Mouse (Mus musculus) MEL (cell line): ENCODE measurements around the gene Jup. TPM values are rescaled to one million over a fixed set of nuclear protein-coding genes. Genes with fewer than 3 reads are reported as not detected.

Experiments used
- DNase-seq: peaks from one replicate; pipeline ENCODE4 v3.0.0; 2011; ENCODE audit warnings: low read depth, low spot score
- H3K27ac ChIP-seq: 2 replicates; pipeline ENCODE4 v1.5.1; 2012; ENCODE audit warnings: low read depth, mild to moderate bottlenecking, control low read depth, low read length, moderate library complexity; ENCODE audit not compliant: control insufficient read depth
- H3K27me3 ChIP-seq, 2 experiments: fragments of 150-350 bp in 1 of 2; sonication (generic) in 1 of 2; 2 replicates each; pipeline ENCODE4 v1.6.1; 2012; ENCODE audit warnings: low read length in 2 of 2, mild to moderate bottlenecking in 2 of 2, improper control_type of control experiment in 1 of 2, moderate library complexity in 1 of 2; ENCODE audit not compliant: insufficient read depth in 2 of 2, control insufficient read depth in 1 of 2
- H3K36me3 ChIP-seq, 2 experiments: 2 replicates each; pipeline ENCODE4 v1.6.1; 2012 to 2014; ENCODE audit warnings: low read length in 2 of 2, improper control_type of control experiment in 1 of 2, inconsistent platforms in 1 of 2, mild to moderate bottlenecking in 1 of 2; ENCODE audit not compliant: insufficient read depth in 2 of 2, control insufficient read depth in 1 of 2
- H3K4me1 ChIP-seq, 2 experiments: fragments of 150-350 bp in 1 of 2; sonication (generic) in 1 of 2; 2 replicates each; pipeline ENCODE4 v1.6.1; 2012; ENCODE audit warnings: low read length in 2 of 2, improper control_type of control experiment in 1 of 2, mild to moderate bottlenecking in 1 of 2; ENCODE audit not compliant: insufficient read depth in 2 of 2, control insufficient read depth in 1 of 2
- H3K4me3 ChIP-seq, 2 experiments: fragments of 150-350 bp in 1 of 2; sonication (generic) in 1 of 2; 2 replicates each; pipeline ENCODE4 v1.5.1; 2012; ENCODE audit warnings: low read depth in 2 of 2, low read length in 2 of 2, mild to moderate bottlenecking in 2 of 2, moderate library complexity in 2 of 2, control low read depth in 1 of 2, improper control_type of control experiment in 1 of 2; ENCODE audit not compliant: control insufficient read depth in 1 of 2, insufficient read depth in 1 of 2
- H3K79me2 ChIP-seq: 2 replicates; pipeline ENCODE4 v1.6.1; 2012; ENCODE audit warnings: mild to moderate bottlenecking, low read length, moderate library complexity; ENCODE audit not compliant: control insufficient read depth, poor library complexity, insufficient read depth
- H3K9ac ChIP-seq: 2 replicates; pipeline ENCODE4 v1.6.1; 2012; ENCODE audit warnings: low read depth, mild to moderate bottlenecking, control low read depth, low read length, moderate library complexity; ENCODE audit not compliant: control insufficient read depth, poor library complexity, severe bottlenecking
- H3K9me3 ChIP-seq: fragments of 150-350 bp; sonication (generic); replicated peaks from 2 replicates; pipeline ENCODE4 v1.6.1; 2012; ENCODE audit warnings: mild to moderate bottlenecking, low read length, improper control_type of control experiment, moderate library complexity; ENCODE audit not compliant: insufficient read depth
- CTCF ChIP-seq, 3 experiments: IDR thresholded peaks in 2 of 3; conservative IDR thresholded peaks in 1 of 3; 2 replicates each; pipeline ENCODE4 v1.5.1; 2011 to 2012; ENCODE audit warnings: low read length in 3 of 3, low read depth in 2 of 3, mild to moderate bottlenecking in 2 of 3, improper control_type of control experiment in 1 of 3, inconsistent platforms in 1 of 3, mixed read lengths in 1 of 3, moderate library complexity in 1 of 3; ENCODE audit not compliant: control insufficient read depth in 1 of 3, insufficient read depth in 1 of 3, poor library complexity in 1 of 3, severe bottlenecking in 1 of 3
- E2F4 ChIP-seq: IDR thresholded peaks from 2 replicates; pipeline ENCODE4 v1.6.1; 2011; ENCODE audit warnings: low read depth, low read length, improper control_type of control experiment, borderline replicate concordance
- EP300 ChIP-seq, 2 experiments: IDR thresholded peaks; 2 replicates each; pipeline ENCODE4 v1.6.1; 2011; ENCODE audit warnings: improper control_type of control experiment in 2 of 2, low read length in 2 of 2, low read depth in 1 of 2, mild to moderate bottlenecking in 1 of 2
- HCFC1 ChIP-seq: IDR thresholded peaks from 2 replicates; pipeline ENCODE4 v1.6.1; 2012; ENCODE audit warnings: low read depth, mild to moderate bottlenecking, inconsistent platforms, low read length, improper control_type of control experiment, moderate library complexity
- MXI1 ChIP-seq: IDR thresholded peaks from 2 replicates; pipeline ENCODE4 v1.6.1; 2011; ENCODE audit warnings: mild to moderate bottlenecking, low read depth, low read length, improper control_type of control experiment
- MYB ChIP-seq: IDR thresholded peaks from 2 replicates; pipeline ENCODE4 v1.6.1; 2011; ENCODE audit warnings: mild to moderate bottlenecking, low read depth, low read length, improper control_type of control experiment
- NELFE ChIP-seq: IDR thresholded peaks from 2 replicates; pipeline ENCODE4 v1.6.1; 2011; ENCODE audit warnings: low read depth, low read length, improper control_type of control experiment
- NRF1 ChIP-seq: IDR thresholded peaks from 2 replicates; pipeline ENCODE4 v1.6.1; 2014; ENCODE audit warnings: low read depth, mild to moderate bottlenecking, inconsistent platforms, low read length, improper control_type of control experiment, moderate library complexity; ENCODE audit not compliant: poor library complexity, insufficient read depth, severe bottlenecking
- POLR2AphosphoS2 ChIP-seq: IDR thresholded peaks from 2 replicates; pipeline ENCODE4 v1.6.1; 2011; ENCODE audit warnings: low read length, improper control_type of control experiment
- POLR2AphosphoS5 ChIP-seq: IDR thresholded peaks from 2 replicates; pipeline ENCODE4 v1.6.1; 2012; ENCODE audit warnings: low read depth, borderline replicate concordance, mild to moderate bottlenecking, inconsistent platforms, low read length, moderate library complexity, mixed read lengths
- RAD21 ChIP-seq: IDR thresholded peaks from 2 replicates; pipeline ENCODE4 v1.6.1; 2011; ENCODE audit warnings: mild to moderate bottlenecking, low read depth, low read length, improper control_type of control experiment
- SMC3 ChIP-seq: IDR thresholded peaks from 2 replicates; pipeline ENCODE4 v1.6.1; 2011; ENCODE audit warnings: low read depth, low read length, improper control_type of control experiment
- UBTF ChIP-seq: IDR thresholded peaks from 2 replicates; pipeline ENCODE4 v1.6.1; 2012; ENCODE audit warnings: low read depth, mild to moderate bottlenecking, inconsistent platforms, low read length, improper control_type of control experiment, moderate library complexity, borderline replicate concordance; ENCODE audit not compliant: insufficient read depth
- ZC3H11A ChIP-seq: IDR thresholded peaks from 2 replicates; pipeline ENCODE4 v1.6.1; 2012; ENCODE audit warnings: low read depth, mild to moderate bottlenecking, inconsistent platforms, low read length, improper control_type of control experiment
- polyA plus RNA-seq, 2 experiments: library from polyadenylated mRNA; stranded (reverse) in 1 of 2; unstranded in 1 of 2; fragments of >175 nt in 1 of 2; fragments of >200 nt in 1 of 2; gene quantifications; 2 replicates each; pipeline versions ENCODE4 v1.2.1 to v1.2.4; 2012; ENCODE audit warnings: low replicate concordance in 2 of 2, low read depth in 1 of 2; ENCODE audit not compliant: insufficient read length in 2 of 2, insufficient read depth in 1 of 2, missing spikeins in 1 of 2
- total RNA-seq: library from RNA; depleted of rRNA; stranded (reverse); fragments of 300-350 nt; gene quantifications from 2 replicates; pipeline ENCODE4 v1.2.3, GENCODE M21; 2012

Gene Jup
- total and polyA plus RNA-seq, 3 experiments = 1.0 to 8.5 TPM; not detected in 1

DNA sequence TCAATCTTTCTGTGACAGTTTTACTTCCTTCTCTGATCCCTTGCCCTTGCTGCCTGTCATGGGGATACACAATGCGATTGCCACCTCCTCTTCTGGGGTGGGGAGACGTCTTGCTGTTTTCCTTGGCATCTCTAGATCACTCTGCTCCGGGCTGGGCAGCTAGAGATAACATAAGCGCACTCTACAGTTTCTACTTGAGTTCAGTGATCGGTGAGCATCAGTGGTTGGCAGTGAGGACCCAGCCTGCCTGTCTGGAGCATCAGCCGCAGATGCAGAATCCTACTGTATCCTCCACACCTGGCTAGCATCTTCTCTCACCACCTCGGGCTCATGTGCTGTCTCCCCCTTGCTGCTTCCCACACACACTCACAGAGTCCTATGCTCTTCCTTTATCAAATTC lies 28.4 kb downstream of the Jup start:
- Histone ChIP-seq H3K36me3 (no peaks in the 10 kb centered on the region), H3K27ac (no peak overlapping the region), H3K4me1 (no peaks in the 10 kb centered on the region), H3K9ac (no peak overlapping the region), H3K9me3 (no peaks in the 10 kb centered on the region), H3K79me2 (no peaks in the 10 kb centered on the region), H3K27me3 (no peaks in the 10 kb centered on the region; a peak in 2 of 4 replicates), H3K4me3 (no peak overlapping the region)
- no peak for TF ChIP-seq POLR2AphosphoS2
- TF ChIP-seq MXI1 = no peak
- no peak for TF ChIP-seq E2F4
- no peak for TF ChIP-seq POLR2AphosphoS5
- TF ChIP-seq UBTF = no peak
- TF ChIP-seq MYB = no peak
- no peak for TF ChIP-seq RAD21
- TF ChIP-seq NRF1 = no peak
- no peak for TF ChIP-seq CTCF (IDR thresholded peaks at IDR 0.05 in 2 of 3, conservative IDR thresholded peaks at IDR 0.05 in 1 of 3; ENCODE audit: control insufficient read depth in 1 of 3, insufficient read depth in 1 of 3, low read depth in 2 of 3, low read length in 3 of 3, poor library complexity in 1 of 3, severe bottlenecking in 1 of 3)
- no peak for TF ChIP-seq NELFE
- DNase-seq = peak; percentile 26

DNA sequence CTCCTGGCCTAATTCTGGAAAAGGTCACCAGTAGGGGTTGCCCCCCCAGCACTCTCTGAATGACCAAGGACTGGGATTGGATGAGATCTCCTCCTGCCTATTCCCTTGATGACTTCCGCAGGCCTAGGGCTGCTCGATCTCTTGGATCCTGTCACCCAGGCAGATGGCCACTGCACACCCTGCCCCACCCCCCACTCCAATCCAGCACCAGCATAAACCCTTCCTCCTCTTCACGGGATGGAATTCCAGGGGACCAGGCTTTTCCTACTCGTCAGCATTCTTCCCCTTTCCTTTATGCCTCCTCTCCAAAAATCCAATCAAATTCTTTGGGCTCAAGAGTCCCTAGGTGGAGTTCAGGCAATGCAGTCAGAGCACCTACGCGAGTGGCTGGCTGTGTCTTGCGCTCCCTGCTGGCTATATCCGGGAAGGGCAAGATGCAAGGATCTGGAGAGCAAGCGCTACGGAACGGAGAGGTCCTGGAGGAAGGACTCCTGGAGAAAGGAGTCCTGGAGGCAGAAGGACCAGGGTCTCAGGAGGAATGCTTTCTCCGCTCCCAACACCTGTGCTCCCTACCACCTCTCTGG lies 34.5 kb downstream of the Jup start:
- Histone ChIP-seq H3K4me1 (no peaks in the 10 kb centered on the region), H3K4me3 (no peak overlapping the region), H3K27ac (no peak overlapping the region), H3K9me3 (no peaks in the 10 kb centered on the region), H3K79me2 (no peaks in the 10 kb centered on the region), H3K9ac (no peak overlapping the region), H3K36me3 (no peaks in the 10 kb centered on the region), H3K27me3 (peaks cover 0 to 1% of the 10 kb centered on the region in 2 experiments; a peak in 2 of 4 replicates)
- TF ChIP-seq SMC3 (peak; percentile 50), CTCF (IDR thresholded peaks at IDR 0.05 in 2 of 3, conservative IDR thresholded peaks at IDR 0.05 in 1 of 3; ENCODE audit: control insufficient read depth in 1 of 3, insufficient read depth in 1 of 3, low read depth in 2 of 3, low read length in 3 of 3, poor library complexity in 1 of 3, severe bottlenecking in 1 of 3) (peak; percentile 75 to 88 (median 81)), RAD21 (peak; percentile 4), HCFC1 (no peak), EP300 (IDR thresholded peaks at IDR 0.05; ENCODE audit: low read depth in 1 of 2, low read length in 2 of 2) (no peak), UBTF (no peak), ZC3H11A (no peak)
- peak; percentile 75 for DNase-seq
